Mouse (Mus musculus): ENCODE results near the gene Ppp4r2. TPM values are rescaled to one million over a fixed set of nuclear protein-coding genes. Genes with fewer than 3 reads are reported as not detected.

The Ppp4r2 gene
- polyA plus RNA-seq, 1 experiment, result 32.0 TPM

- 80% methylated on average over 3 of the region's 3 CpGs for WGBS
- Histone ChIP-seq H3K27ac (ENCODE audit: insufficient read depth, low read length) (no peak overlapping the region), H3K4me1 (ENCODE audit: control insufficient read depth, insufficient read depth, low read length) (no peaks in the 10 kb centered on the region), H3K27me3 (ENCODE audit: control insufficient read depth, insufficient read depth, low read length) (no peaks in the 10 kb centered on the region), H3K4me3 (replicated peaks; ENCODE audit: insufficient read depth, low read depth, low read length) (no peak overlapping the region)
- no peak for TF ChIP-seq CTCF (IDR thresholded peaks at IDR 0.05; ENCODE audit: borderline replicate concordance, insufficient read depth, low read depth, low read length)
- TF ChIP-seq POLR2A (IDR thresholded peaks at IDR 0.05; ENCODE audit: borderline replicate concordance, insufficient read depth, low read length), result no peak
- DNase-seq, result no peak
Observed at GRCm38 (mm10) chr6:100811731-100812130, 21.7 kb upstream of the Ppp4r2 start.

GRCm38 (mm10) chr6:100821367-100821766 is 12.1 kb upstream of the Ppp4r2 start:
- Histone ChIP-seq H3K4me1 (ENCODE audit: control insufficient read depth, insufficient read depth, low read length) (no peaks in the 10 kb centered on the region), H3K27me3 (ENCODE audit: control insufficient read depth, insufficient read depth, low read length) (no peaks in the 10 kb centered on the region), H3K4me3 (replicated peaks; ENCODE audit: insufficient read depth, low read depth, low read length) (no peak overlapping the region), H3K27ac (ENCODE audit: insufficient read depth, low read length) (no peak overlapping the region)
- WGBS, result 95% methylated on average over 2 of the region's 2 CpGs
- TF ChIP-seq POLR2A (IDR thresholded peaks at IDR 0.05; ENCODE audit: borderline replicate concordance, insufficient read depth, low read length) (no peak), CTCF (IDR thresholded peaks at IDR 0.05; ENCODE audit: borderline replicate concordance, insufficient read depth, low read depth, low read length) (no peak)
- DNase-seq, result no peak

- Histone ChIP-seq H3K4me3 (replicated peaks; ENCODE audit: insufficient read depth, low read depth, low read length) (no peak overlapping the region), H3K27ac (ENCODE audit: insufficient read depth, low read length) (no peak overlapping the region), H3K4me1 (ENCODE audit: control insufficient read depth, insufficient read depth, low read length) (no peaks in the 10 kb centered on the region), H3K27me3 (ENCODE audit: control insufficient read depth, insufficient read depth, low read length) (no peaks in the 10 kb centered on the region)
- no peak for DNase-seq
- WGBS, result 90% methylated on average over 1 of the region's 1 CpGs
- TF ChIP-seq CTCF (IDR thresholded peaks at IDR 0.05; ENCODE audit: borderline replicate concordance, insufficient read depth, low read depth, low read length), result no peak
Observed at GRCm38 (mm10) chr6:100823356-100823755, 10.1 kb upstream of the Ppp4r2 start.

- Histone ChIP-seq H3K27me3 (ENCODE audit: control insufficient read depth, insufficient read depth, low read length) (no peaks in the 10 kb centered on the region), H3K4me1 (ENCODE audit: control insufficient read depth, insufficient read depth, low read length) (no peaks in the 10 kb centered on the region), H3K4me3 (replicated peaks; ENCODE audit: insufficient read depth, low read depth, low read length) (no peak overlapping the region), H3K27ac (ENCODE audit: insufficient read depth, low read length) (no peak overlapping the region)
- WGBS, result 76% methylated on average over 7 of the region's 7 CpGs
- DNase-seq, result no peak
- TF ChIP-seq CTCF (IDR thresholded peaks at IDR 0.05; ENCODE audit: borderline replicate concordance, insufficient read depth, low read depth, low read length) (no peak), POLR2A (IDR thresholded peaks at IDR 0.05; ENCODE audit: borderline replicate concordance, insufficient read depth, low read length) (no peak)
Observed at GRCm38 (mm10) chr6:100824381-100824965, 8.9 kb upstream of the Ppp4r2 start.

- H3K4me1 ChIP-seq (ENCODE audit: control insufficient read depth, insufficient read depth, low read length), result no peaks in the 10 kb centered on the region
- DNase-seq, result no peak
- H3K27me3 ChIP-seq (ENCODE audit: control insufficient read depth, insufficient read depth, low read length), result no peaks in the 10 kb centered on the region
- no peak overlapping the region for H3K27ac ChIP-seq (ENCODE audit: insufficient read depth, low read length)
- no peak overlapping the region for H3K4me3 ChIP-seq (replicated peaks; ENCODE audit: insufficient read depth, low read depth, low read length)
- 96% methylated on average over 6 of the region's 6 CpGs for WGBS
- TF ChIP-seq CTCF (IDR thresholded peaks at IDR 0.05; ENCODE audit: borderline replicate concordance, insufficient read depth, low read depth, low read length) (no peak), POLR2A (IDR thresholded peaks at IDR 0.05; ENCODE audit: borderline replicate concordance, insufficient read depth, low read length) (no peak)
Observed at GRCm38 (mm10) chr6:100826046-100826445, 7.4 kb upstream of the Ppp4r2 start.

- 90% methylated on average over 7 of the region's 7 CpGs for WGBS
- no peaks in the 10 kb centered on the region for H3K4me1 ChIP-seq (ENCODE audit: control insufficient read depth, insufficient read depth, low read length)
Observed at GRCm38 (mm10) chr6:100828565-100828964, 4.9 kb upstream of the Ppp4r2 start.

GRCm38 (mm10) chr6:100829770-100830169 is 3.7 kb upstream of the Ppp4r2 start:
- H3K27me3 ChIP-seq (ENCODE audit: control insufficient read depth, insufficient read depth, low read length), result no peaks in the 10 kb centered on the region
- 49% methylated on average over 5 of the region's 5 CpGs for WGBS
- no peak overlapping the region for H3K4me3 ChIP-seq (replicated peaks; ENCODE audit: insufficient read depth, low read depth, low read length)
- H3K4me1 ChIP-seq (ENCODE audit: control insufficient read depth, insufficient read depth, low read length), result 0 out of 2 replicates have a peak, but pooled peaks cover under 1% of the 10 kb centered on the region
- TF ChIP-seq POLR2A (IDR thresholded peaks at IDR 0.05; ENCODE audit: borderline replicate concordance, insufficient read depth, low read length) (no peak), CTCF (IDR thresholded peaks at IDR 0.05; ENCODE audit: borderline replicate concordance, insufficient read depth, low read depth, low read length) (no peak)
- no peak for DNase-seq
- no peak overlapping the region for H3K27ac ChIP-seq (ENCODE audit: insufficient read depth, low read length)

More at GRCm38 (mm10) chr6:100828565-100828964, 4.9 kb upstream of the Ppp4r2 start:
- Histone ChIP-seq H3K4me3 (replicated peaks; ENCODE audit: insufficient read depth, low read depth, low read length) (no peak overlapping the region), H3K27me3 (ENCODE audit: control insufficient read depth, insufficient read depth, low read length) (no peaks in the 10 kb centered on the region), H3K27ac (ENCODE audit: insufficient read depth, low read length) (no peak overlapping the region)
- no peak for DNase-seq
- TF ChIP-seq CTCF (IDR thresholded peaks at IDR 0.05; ENCODE audit: borderline replicate concordance, insufficient read depth, low read depth, low read length), result no peak
- TF ChIP-seq POLR2A (IDR thresholded peaks at IDR 0.05; ENCODE audit: borderline replicate concordance, insufficient read depth, low read length), result no peak

- Histone ChIP-seq H3K4me1 (ENCODE audit: control insufficient read depth, insufficient read depth, low read length) (peaks cover 2% of the 10 kb centered on the region; the same call in 1 of the 2 replicates), H3K27me3 (ENCODE audit: control insufficient read depth, insufficient read depth, low read length) (no peaks in the 10 kb centered on the region), H3K27ac (ENCODE audit: insufficient read depth, low read length) (no peak overlapping the region), H3K4me3 (replicated peaks; ENCODE audit: insufficient read depth, low read depth, low read length) (no peak overlapping the region)
- DNase-seq, result no peak
- WGBS, result 90% methylated on average over 3 of the region's 3 CpGs
- TF ChIP-seq POLR2A (IDR thresholded peaks at IDR 0.05; ENCODE audit: borderline replicate concordance, insufficient read depth, low read length) (no peak), CTCF (IDR thresholded peaks at IDR 0.05; ENCODE audit: borderline replicate concordance, insufficient read depth, low read depth, low read length) (no peak)
Observed at GRCm38 (mm10) chr6:100831188-100831587, 2.2 kb upstream of the Ppp4r2 start.

All from cerebellum, adult 2 months (tissue).